Mouse (Mus musculus): ENCODE data around the gene Rbfox3.
A peak's percentile ranks its signal among the peaks of the same experiment; 100 is the strongest.

Gene Rbfox3

DNA sequence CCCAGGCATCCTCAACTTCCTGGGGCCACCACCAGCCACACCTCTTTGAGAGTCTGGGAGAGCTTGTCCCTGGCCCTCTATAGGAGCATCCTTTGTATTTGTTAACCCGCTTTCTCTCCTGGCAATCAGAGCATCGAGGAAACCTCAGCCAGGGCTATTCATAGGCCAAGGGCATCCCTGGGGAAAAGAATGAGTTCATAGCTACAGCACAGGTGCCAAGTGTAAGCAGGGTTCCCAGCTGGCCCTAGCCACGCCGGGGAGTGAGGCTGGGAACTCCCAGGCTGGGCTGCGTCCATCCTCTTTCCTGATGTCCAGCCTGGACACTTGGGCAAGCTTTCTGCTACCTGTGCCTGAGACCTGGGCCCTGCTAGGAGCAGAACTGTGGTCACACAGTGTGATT lies 241.6 kb downstream of the Rbfox3 start:
- DNase-seq (ENCODE audit: low read depth, low spot score), result no peak

DNA sequence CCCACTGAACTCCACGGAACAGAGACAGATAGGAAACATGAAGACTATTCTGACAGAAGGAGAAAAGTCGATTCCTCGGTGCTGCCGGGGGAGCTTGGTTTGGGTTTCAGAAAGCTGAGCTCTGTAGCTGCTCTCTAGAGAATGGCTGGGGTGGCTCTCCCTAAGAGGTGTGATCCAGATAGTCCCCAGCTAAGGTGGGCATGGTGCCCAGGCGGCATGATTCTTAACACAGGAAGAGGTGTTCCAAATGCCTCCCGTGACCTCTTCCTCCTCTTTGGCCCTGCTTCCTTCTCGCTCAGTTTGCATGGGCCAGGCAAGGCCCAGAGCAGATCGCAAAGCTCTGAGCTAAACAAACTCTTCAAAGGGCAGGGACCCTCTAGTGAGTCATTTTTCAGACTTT lies 243.0 kb downstream of the Rbfox3 start:
- DNase-seq (ENCODE audit: low read depth, low spot score), result no peak

DNA sequence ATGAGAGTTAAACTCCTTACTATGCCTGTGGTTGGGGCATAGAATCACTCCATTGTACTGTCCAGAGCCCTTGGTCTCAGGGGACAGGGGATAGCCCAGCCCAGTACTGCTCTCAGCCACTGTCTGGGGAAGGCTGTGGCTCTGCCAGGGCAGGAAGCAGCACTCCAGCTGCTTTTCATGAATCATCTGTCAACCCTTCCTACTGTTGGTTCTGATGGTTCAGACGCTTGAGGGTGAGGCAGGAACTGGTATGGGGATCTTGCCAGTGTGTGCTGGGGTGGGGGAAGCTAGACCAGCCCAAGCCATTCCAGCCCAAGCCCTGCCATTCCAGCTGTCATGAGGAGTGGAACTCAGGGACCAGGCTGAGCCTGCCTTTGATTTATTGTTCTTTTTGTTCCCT lies 243.5 kb downstream of the Rbfox3 start:
- no peak for DNase-seq (ENCODE audit: low read depth, low spot score)

DNA sequence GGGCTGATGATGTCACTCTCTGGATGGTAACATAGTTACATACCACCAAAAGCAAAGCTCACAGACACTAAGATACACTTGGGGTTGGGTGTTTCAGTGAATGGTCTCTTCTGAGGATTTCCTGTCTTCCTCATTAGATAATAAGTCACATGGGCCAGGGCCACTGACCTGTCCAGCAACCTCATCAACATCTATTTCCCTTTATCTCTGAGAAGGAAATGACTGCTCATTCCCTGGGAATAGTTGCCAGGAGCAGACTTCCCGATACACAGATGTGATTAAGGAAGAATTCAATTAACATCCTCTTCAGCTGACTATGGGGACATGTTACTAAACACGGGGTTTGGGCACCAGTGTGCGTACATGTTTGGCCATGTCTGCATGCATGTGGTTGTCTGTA lies 245.2 kb downstream of the Rbfox3 start:
- DNase-seq (ENCODE audit: low read depth, low spot score), result no peak

DNA sequence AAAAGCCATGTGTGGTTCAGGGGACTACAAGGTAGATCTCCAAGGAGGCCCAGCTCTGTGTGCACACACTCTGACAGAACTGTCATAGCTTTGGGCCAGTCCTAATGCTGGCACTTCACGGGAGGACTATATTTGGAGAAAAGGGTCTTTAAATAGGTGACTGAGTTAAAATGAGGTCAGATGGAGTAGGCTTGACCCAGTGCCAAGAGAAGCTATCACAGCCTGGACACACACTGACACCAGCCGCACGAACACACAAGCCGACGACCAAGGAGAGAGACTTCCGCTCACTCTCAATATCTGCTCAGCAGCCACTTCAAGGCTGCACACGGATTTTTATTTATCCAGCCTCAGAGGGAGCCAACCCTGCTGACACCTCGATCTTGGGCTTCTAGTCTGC lies 248.1 kb downstream of the Rbfox3 start:
- DNase-seq (ENCODE audit: low read depth, low spot score), result no peak

DNA sequence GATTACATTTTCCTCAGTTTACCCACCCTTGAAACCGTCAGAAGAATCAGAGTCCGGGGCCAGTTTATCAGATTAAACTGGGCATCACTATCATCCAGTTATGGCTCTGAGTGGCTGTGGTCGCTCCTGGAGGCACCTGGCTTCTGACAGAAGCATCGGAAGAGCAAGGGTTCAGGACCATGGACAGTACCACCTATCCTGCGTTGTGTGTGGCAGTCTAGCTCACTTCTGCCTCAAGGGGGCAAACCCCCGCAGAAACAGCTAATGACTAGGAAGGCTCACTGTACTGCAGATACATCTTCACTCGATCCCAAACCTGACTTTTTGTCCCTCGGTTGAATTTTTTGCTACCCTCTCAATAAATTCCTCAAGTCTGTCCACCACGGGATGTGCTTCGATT lies 252.1 kb downstream of the Rbfox3 start:
- DNase-seq (ENCODE audit: low read depth, low spot score), result peak; percentile 66

DNA sequence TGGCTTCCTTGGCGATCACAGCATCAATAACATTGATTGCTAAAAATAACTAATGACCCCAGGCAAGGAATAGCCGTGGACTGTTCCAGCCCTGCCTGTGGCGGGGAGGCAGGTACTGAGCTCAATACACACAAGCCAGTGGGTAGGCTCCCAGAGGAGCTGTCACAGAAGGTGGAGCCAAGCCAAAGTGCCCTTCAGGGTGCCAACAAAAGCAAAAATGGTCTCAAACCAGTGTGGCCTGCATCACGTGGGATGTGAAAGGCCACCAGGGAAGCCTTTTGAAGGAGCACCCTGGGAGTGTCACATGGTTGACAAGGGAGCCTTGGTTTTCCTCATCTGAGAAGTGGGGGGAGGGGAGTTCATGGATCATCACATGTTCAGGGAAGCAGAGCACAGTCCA lies 255.6 kb downstream of the Rbfox3 start:
- no peak for DNase-seq (ENCODE audit: low read depth, low spot score)

DNA sequence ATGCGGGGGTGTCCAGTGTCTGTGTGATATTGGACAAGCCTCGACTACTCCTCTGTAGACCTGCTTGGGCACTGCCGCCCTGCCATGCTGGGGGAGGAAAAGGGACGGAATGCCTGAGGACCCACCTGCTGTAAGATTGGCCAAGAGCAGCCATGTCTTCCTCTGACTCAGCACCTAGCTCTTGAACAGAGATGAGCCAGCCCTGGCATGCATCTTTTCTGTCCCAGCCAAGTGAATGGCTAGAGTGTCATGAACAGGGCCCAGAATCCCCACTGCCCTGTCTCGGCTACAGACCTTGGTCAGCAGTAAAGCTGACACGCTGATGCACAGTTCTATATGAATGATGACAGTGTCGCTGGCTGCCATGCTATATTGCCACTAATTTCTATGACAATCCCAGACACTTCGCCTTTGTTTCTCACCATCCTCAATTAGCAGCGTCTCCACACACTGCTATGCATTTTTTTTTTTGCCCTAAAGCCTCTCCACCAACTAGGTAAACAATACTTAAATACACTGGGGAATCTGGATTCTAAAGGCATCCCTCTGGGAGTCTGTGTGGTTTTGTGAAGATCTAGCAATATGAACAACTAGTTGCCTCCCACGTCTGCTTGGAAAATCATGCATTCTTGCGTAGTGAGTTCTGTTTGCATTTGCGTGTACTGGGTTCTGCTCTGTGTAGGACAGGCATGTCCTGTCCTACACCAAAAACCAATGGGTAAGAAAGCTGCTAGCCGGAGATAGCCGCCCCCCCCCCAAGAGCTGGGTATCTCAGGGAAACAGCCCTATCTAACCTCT lies 257.7 kb downstream of the Rbfox3 start:
- DNase-seq (ENCODE audit: low read depth, low spot score), result no peak

DNA sequence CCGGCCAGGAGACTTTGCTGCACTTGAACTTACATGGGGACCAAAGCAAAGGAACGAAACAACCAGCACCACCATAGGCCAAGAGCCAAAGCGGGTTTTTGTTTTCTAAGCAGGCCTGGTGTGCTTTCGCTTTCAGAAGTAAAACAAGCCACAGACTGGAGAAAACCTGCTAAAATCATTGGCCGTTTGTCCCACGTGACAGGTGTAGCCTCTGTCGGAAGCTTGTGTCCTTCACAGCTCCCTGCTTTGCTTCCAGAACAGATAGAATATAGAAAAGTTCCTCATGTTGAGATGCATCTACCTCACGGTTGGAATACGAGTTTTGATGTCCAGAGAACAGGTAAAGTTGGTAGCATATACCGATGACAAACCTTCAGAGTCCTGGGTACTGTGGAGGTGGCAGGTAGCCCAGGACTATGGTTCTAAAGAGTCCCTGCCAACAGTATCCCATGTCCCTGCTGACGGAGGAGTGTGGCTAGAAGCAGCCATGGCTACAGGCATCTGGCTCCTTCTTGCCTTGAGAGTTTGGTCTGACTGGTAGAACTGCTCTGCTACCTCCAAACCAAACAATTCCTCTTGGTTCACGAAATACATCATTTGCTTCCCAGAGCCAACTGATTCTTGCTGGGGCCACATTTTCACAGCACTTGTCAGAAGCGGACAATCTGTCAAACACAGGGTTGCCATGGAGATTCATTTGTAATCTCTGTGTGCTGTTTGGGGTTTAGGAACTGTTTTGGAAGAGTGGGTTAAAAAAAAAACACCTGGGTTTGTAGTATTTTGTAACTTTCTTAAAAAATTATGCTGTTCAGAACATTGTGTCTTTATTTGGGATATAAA lies 258.8 kb downstream of the Rbfox3 start:
- DNase-seq (ENCODE audit: low read depth, low spot score), result no peak

DNA sequence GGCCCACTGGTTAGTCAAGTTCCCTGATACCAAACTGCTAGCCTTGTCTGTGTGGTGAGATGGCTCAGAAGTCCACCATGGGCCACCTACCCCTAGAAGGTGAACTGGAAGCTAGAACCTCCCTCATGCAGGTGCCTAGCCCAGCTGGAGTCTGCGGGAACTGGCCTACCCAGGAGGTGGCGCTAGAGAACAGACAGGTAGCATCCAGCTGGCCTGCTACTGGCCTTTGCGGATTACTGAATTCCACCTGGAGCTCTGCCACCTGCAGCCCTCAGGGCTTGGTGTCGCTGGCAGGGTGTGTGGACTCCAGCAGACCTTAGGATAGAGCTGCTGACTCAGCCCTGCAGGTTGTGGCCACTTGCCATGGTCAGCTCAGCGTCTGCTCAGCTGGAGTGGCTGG lies 263.0 kb downstream of the Rbfox3 start:
- peak; percentile 48 for DNase-seq (ENCODE audit: low read depth, low spot score)

DNA sequence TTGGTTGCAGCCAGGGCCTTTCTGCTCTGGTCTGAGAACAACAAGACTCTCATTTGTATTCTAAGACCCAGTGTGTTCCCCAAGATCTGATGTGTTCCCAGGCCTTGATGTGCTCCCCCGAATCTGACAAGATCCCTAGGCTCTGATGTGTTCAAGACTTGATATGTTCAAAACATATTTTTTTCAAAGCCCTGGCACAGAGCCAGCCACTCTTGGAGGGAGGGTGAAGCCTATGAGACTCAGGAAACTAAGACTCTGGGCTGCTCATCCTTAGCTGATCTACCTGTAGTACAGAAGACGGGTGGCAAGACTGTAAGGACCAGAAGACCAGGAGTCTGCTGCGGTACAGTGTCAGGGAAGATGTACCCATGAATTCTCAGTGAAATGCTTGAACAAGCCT lies 264.5 kb downstream of the Rbfox3 start:
- DNase-seq (ENCODE audit: low read depth, low spot score), result no peak

DNA sequence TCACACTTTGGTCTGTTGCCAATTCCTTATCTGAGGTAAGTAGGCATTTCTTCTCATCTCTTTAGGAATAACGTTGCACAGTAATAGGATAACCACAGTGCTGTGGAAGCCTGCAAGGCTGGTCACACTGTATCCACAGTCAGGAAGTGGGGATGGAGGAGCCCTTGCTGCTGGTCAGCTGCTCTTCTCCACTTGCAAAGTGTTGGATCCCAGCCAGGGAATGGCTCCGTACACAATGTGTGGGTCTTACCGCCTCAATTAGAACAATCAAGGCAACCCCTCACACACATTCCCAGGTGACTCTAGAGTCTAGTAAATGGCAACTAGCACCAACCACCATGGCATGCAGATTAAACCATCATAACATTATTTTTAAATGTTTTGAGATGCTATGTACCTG lies 266.2 kb downstream of the Rbfox3 start:
- DNase-seq (ENCODE audit: low read depth, low spot score), result no peak

DNA sequence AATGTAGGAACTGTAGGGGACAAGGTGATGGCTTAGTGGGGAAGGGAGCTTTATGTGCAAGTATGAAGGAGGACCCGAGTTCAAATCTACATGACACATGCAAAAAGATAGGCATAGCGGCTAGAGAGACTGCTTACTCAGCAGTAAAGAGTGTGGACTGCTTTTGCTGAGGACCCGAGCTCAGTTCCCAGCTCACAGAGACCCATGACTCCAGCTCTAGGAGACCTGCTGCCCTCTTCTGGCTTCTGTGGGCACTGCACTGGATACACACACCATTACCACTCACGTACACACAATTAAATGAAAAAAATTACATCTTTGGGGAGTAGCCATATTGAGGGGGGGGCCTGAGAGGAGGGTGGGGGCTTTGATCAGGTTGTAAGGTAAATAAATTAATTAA lies 270.7 kb downstream of the Rbfox3 start:
- DNase-seq (ENCODE audit: low read depth, low spot score), result peak; percentile 17

DNA sequence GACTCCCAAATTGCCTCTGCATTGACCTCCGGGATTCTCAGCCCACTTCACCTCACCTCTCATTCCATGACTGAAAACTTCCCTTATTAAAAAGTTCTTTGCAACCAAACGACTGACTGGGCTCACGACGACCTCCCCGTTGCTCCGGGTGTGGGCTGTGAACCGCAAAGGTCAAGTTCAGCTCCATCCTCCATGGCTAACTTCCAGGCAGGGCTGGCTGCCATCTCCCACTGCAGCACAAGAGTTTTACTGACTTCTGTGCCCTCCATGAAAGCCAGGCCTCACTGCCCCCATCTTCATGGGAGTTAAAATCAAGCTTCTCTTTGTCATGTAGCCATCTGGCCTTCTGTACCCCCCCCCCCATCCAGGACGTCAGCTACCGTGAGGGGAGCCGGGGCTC lies 273.7 kb downstream of the Rbfox3 start:
- no peak for DNase-seq (ENCODE audit: low read depth, low spot score)

DNA sequence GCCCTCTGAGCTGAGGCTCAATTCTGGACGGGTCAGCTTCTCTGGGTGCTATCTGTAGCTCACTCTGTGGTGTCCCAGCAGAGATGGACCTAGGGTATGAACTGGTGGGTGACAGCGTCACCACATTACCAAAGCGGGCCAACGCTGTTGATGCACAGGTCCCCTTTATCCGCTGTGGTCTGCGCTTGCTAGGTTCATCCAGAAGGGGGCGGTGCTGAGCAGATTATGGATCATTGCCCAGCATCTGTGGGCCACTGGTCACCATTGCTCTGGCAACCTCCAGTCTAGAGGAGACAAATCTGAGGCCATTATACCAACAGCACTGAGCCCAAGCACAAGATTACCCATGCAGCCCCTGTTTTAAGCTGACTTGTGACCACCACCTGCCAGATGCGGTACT lies 276.8 kb downstream of the Rbfox3 start:
- peak; percentile 35 for DNase-seq (ENCODE audit: low read depth, low spot score)

DNA sequence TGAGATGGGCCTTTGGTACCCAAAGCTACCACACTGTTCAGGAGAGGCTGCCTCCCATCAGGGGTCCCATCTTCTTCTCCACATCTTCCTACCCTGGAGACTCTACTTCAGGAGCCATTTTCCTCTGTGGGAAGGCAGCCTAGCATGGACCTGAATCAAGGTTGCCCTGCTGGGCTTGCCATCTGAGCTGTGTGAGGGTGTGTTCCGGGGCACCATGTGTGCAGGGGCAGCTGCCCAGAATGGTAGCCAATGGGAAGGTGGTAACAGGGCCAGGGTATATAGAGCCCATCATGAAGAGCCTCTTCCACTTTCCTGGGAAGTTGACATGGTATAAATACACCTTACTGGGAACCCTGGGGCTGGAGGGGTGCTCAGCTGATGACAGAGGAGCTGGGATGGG lies 281.7 kb downstream of the Rbfox3 start:
- no peak for DNase-seq (ENCODE audit: low read depth, low spot score)

DNA sequence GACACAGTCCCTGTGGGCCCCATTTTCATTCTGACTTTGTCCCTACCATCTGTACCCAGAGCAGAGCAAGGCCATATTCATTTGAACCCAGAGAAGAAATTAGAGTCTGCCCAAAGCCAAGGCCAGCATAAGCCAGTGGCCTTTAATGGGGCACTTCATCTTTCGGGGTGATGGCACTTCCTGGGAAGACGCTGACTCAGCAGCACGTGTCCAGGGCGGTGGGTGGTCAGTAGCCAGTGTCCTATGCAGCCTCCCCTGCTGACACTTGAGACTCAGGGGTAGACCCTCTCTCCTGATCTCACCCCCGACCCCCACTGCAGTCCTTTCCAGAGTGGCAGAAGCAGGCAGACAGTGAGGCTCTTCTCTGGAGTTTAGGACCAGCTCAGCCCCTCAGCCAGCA lies 283.9 kb downstream of the Rbfox3 start:
- no peak for DNase-seq (ENCODE audit: low read depth, low spot score)

DNA sequence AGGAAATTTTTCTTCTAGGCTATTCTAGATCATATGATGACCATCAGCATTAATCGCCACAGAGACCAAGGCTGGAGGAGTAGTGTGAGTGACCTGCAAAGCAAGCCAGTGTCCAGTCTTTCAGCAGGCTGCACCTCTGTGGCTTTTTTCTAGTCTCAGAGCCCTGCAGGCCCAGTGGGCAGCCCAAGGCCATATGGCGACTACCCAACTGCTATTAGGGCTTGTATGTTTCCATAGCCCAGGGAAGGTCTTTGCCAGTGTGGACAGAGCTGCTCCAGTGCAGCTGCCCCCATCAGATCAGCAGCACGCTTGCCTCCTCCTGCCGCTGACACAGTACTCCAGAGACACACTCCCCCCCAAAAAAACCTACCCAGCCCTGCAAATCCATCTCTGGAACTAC lies 290.5 kb downstream of the Rbfox3 start:
- no peak for DNase-seq (ENCODE audit: low read depth, low spot score)

DNA sequence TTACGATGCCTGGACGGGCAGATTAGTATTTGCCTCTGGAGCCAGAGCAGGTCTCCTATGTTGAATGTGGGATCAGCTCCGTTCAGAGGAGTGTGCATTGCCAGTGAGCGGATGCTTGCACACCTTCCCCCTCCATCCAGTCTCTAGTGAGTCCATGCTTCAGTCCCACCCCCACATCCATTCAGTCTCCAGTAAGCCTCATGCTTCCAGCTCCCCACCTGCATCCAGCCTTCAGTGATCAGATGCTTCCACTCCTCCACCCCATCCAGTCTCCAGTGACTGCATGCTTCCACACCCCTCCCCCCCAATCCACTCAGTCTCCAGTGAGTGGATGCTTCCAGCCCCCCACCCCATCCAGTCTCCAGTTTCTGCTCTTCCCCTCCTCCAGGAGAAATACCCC lies 297.3 kb downstream of the Rbfox3 start:
- DNase-seq (ENCODE audit: low read depth, low spot score), result no peak

DNA sequence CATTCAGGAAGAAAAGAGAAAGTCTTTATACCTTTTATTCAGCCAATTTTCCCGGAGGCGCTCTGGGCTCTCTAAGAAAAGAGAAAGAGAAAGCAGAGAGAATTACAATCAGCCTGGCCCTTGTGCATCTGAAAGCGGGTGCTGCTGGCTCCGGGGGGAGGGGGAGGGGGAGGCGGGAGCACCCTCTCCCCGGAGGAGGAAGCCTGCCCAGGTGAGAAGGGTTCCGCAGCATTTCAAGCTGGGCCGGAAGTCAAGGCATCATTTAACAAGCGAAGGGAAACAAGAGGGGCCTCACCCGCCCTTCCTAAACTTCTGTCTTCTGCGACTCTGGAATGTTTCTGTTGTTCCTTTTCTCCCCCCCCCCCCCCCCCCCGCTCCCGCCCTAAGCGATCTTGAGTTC lies 301.3 kb downstream of the Rbfox3 start:
- no peak for DNase-seq (ENCODE audit: low read depth, low spot score)

DNA sequence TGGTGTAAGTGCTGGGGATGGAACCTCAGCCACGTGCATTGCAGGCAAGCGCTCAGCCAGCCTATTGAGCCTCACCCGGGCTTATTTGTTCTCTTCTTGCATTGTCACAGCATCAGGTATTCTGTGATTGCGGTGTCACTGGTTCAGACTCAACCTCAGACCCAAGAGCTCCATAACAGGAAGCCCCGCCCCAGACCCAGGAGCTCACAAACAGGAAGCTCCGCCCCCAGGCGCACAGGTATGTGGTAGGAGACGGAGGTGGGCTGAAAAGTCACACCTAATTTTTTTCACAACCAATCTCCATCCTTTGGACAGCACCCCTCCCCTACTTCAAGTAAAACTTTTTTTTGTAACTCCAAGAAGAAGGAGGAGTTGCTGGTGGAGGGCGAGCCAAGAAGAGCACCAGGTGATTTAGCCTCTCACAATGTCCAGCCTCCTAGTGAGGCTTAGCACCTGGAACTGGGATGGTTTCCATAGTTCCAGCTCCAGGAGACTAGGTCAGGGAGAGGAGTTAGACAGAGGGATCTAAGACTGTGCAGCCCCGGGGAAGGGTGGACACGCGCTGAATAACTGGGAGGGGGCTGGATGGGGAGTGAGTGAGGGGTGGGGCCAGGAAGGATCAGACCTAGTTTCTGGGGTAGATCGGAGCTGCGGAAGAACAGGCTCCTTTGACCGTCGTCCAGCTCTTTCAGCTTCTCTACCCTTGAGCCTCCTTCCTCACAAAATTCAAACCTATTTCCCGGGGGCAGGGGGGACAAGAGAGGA lies 302.0 kb downstream of the Rbfox3 start:
- DNase-seq (ENCODE audit: low read depth, low spot score), result no peak

DNA sequence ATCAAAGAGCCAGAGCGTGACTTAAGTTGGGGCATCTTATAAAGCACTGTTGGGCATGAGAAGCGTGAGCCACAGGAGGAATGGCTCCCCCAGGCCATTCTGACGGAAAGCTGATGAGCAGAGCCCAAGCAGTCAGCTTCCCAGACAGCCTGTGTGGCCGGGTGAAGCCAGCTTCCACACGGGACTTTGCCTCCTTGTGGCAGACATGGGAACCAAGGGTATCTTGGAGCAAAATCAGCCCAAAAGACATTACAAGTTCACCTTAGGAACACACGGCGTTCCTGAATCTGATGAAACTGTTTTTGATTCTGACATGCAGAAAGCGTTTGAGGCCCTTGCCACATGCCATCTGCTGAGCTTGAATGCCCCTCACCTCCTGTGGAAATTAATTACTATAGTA lies 303.5 kb downstream of the Rbfox3 start:
- no peak for DNase-seq (ENCODE audit: low read depth, low spot score)
